Mouse (Mus musculus): ENCODE measurements around the gene Prep.

- TF ChIP-seq GATA1 (IDR thresholded peaks at IDR 0.05; ENCODE audit: borderline replicate concordance, low read length) (no peak), FLI1 (IDR thresholded peaks at IDR 0.05; ENCODE audit: low read length) (no peak)
These were observed 72.9 kb downstream of the Prep start for GRCm38 (mm10) chr10:45139910-45140309.

All from megakaryocyte, embryonic 14.5 days (primary cell).